Mouse (Mus musculus): ENCODE results near the gene Lpp.

- TF ChIP-seq POLR2A (IDR thresholded peaks at IDR 0.05; ENCODE audit: low read depth, low read length), result no peak
- no peak for TF ChIP-seq CTCF (IDR thresholded peaks at IDR 0.05; ENCODE audit: borderline replicate concordance, insufficient read depth, low read length)
These were observed 85.5 kb downstream of the Lpp start for GRCm38 (mm10) chr16:24478851-24479250.
